14 mouse cellular contexts compared by ENCODE assay signal in the genomic region with DNA sequence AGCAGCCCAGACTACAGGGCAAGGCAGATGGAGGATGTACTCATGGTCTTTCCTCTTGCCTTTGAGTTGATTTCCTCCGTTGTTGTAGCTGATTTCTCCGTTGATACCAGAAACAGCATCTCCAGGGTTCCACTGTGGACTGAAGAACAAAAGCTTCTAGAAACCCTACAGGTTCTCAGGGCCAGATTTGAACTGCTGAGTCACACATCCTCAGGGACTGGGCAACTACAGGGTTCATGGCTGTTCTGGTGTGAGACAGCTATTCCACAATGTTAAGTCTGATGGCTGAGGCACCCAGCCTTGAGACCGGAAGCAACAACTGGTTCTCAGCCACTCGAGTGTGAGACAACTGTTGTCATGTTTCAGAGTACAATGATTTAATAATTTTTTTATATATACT.
"Had no signal": no experiment of that assay in that cellular context is flagged by ENCODE, and none has a peak within 500 bp of the region (broad histone marks: within the 10 kb centered on the region; RNA-seq: fewer than 3 reads in every experiment).

No protein-coding gene starts in this region.

- DNase-seq: kidney, postnatal 10 days; kidney, postnatal 36 days; layer of hippocampus, postnatal 36 days; liver, embryonic 13.5 days; lung, adult 2 months; lung, postnatal 14 days; lung, postnatal 4 days; midbrain, embryonic 14.5 days; thymus, adult 2 months; thymus, postnatal 14 days had no signal

- H3K36me3 ChIP-seq: kidney, embryonic 15.5 days; liver, embryonic 13.5 days had no signal

- H3K9me3 ChIP-seq: kidney, embryonic 15.5 days; liver, embryonic 13.5 days had no signal

- H3K27me3 ChIP-seq: kidney, embryonic 15.5 days; liver, embryonic 13.5 days had no signal

- H3K9ac ChIP-seq: kidney, embryonic 15.5 days; liver, embryonic 13.5 days had no signal

- H3K4me3 ChIP-seq: kidney, embryonic 15.5 days; left cerebral cortex, adult 2 months; liver, embryonic 13.5 days had no signal

- H3K4me2 ChIP-seq: kidney, embryonic 15.5 days; liver, embryonic 13.5 days; midbrain, embryonic 11.5 days had no signal

- H3K4me1 ChIP-seq: kidney, embryonic 15.5 days; liver, embryonic 13.5 days had no signal

- H3K27ac ChIP-seq: kidney, embryonic 15.5 days; left cerebral cortex, adult 2 months; liver, embryonic 13.5 days; stomach, postnatal 0 days had no signal
